Mouse (Mus musculus) Patski (cell line): Measurements from ENCODE around the gene Il4ra. TPM values are rescaled to one million over a fixed set of nuclear protein-coding genes. Genes with fewer than 3 reads are reported as not detected.

ENCODE experiments used
- ATAC-seq: fragments of 100-300 bp; one replicate; pipeline ENCODE4 v1.8.0; 2021
- CTCF ChIA-PET: fragments of 350-600 bp; sonication (Branson Sonifier 250); formaldehyde crosslinking; loops from one replicate; lab custom pipeline; 2022; ENCODE audit warnings: inconsistent platforms; lab: Charles Lee
- POLR2A ChIA-PET: fragments of 350-600 bp; sonication (Branson Sonifier 250); formaldehyde crosslinking; loops from one replicate; lab custom pipeline; 2022; ENCODE audit warnings: antibody characterized with exemption, inconsistent platforms; lab: Charles Lee
- DNase-seq: peaks from one replicate; pipeline ENCODE4 v3.0.0-alpha.2; 2011; ENCODE audit warnings: low read depth, low spot score
- H3K27me3 ChIP-seq: fragments of 371-371 bp; one replicate; pipeline ENCODE4 v1.5.1; 2021
- CTCF ChIP-seq: fragments of 100-300 bp; IDR thresholded peaks from one replicate; pipeline ENCODE4 v1.5.1; 2021
- in situ Hi-C: fragments of 300-500 bp; cut with MboI; formaldehyde crosslinking; loops from 3 replicates; pipeline ENCODE4 v1.11.1; 2018; ENCODE audit warnings: low pct_unique_long_range_greater_than_20kb, mixed read lengths
- polyA plus RNA-seq: library from polyadenylated mRNA; unstranded; gene quantifications from one replicate; pipeline ENCODE4 v1.2.3, GENCODE M21; 2021

Gene Il4ra
- 16.5 TPM for polyA plus RNA-seq

DNA sequence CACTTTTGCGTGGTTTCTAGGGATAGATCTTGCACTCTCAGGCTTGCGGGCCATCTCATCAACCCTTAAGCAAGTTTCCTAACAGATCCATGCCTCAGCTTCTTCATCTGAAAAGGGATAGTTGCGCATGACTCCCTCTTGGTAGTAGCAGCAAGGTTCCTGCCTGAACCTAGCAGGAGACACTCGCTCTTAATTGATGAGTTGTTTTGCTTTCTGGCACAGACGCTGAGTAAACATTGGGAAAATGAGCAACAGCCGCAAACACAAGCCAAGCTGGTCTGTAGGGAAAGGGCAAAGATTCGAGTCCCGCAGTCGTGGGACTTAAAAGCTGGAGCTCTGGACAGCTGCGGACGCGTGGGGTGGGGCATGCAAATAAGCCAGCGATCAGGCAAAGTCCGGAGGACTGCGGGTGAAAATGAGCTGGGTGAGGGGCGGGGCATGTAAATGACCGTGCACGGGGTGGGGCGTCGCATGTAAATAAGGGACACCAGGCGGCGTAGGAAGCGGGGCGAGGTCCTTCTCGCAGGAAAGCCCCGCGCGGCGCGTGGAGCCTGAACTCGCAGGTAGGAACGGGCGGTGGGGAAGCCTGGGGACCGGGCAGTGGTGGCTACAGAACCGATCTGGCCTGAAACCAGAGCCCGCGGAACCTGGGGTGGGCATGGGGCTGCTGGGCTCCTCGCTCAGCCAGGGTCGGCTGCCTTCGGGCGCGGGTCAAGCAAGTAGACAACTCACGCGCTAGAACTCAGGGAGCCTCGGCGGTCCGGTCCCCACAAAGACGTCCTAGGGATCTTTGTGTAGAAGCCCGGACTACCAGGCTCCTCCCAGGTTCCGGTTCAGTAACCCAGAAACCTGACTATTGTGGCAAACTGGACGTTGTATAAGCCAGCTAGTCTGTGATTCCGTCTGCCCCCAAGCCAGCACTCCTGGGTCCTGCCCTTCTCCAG is at the start of gene Il4ra:
TSS of gene Il4ra (plus strand) at position 355 of the 944 bp plus-strand sequence.
- H3K27me3 ChIP-seq, result no peaks in the 10 kb centered on the region
- ChIA-PET CTCF (interaction anchor here (0.5 to 1.9 kb wide), 3 partner anchors 13 to 576 kb away, joined by 3 to 4 read pairs (median 4); no protein-coding TSS in a partner anchor), POLR2A (no interaction called here)
- ATAC-seq, result peak; percentile 96
- DNase-seq, result no peak
- no peak for TF ChIP-seq CTCF
- in situ Hi-C loops, result no loop called here

DNA sequence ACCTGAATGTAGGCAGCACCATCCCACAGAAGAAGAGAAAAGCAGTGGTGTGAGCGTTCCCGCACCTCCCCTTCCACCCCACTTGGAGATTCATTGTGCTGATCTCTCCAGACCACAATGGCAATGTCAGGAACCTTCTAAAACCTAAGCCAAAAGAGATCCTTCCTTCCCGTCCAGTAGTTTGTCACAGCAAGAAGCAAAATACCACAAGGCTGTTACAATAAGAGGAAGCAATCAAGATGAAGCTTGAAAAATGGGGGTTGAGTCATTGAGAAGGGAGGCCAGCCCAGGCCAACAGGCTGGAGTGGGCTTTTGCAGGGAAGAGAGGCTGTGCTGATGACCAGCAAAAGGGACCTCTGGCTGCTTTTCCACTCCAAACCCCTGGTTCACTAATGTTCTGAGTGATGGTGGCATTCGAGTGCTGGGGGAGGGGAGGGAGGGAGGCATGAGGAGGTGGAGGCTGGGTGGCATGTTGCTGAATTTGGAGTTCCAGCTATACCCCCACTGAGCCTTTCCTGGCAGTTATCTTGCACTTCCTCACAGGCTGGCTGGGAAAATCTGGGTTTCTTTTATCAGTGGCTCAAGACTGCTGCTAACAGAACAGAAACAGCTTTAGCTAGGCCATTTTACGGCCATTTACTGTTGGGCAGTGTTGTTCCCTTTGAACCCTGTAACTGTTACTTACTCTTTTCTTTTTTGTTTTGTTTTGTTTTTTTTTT is 48.4 kb upstream of the Il4ra start:
- no peak for TF ChIP-seq CTCF
- ATAC-seq, result no peak
- in situ Hi-C loops, result no loop called here
- ChIA-PET POLR2A (no interaction called here), CTCF (no interaction called here)
- no peaks in the 10 kb centered on the region for H3K27me3 ChIP-seq
- DNase-seq, result no peak

- ChIA-PET POLR2A (no interaction called here), CTCF (interaction anchor here (1.2 kb wide), 1 partner anchor 24 kb away, joined by 3 read pairs; no protein-coding TSS in a partner anchor)
Measured at GRCm38 (mm10) chr7:125504618-125505017, 47.3 kb upstream of the Il4ra start.

GRCm38 (mm10) chr7:125505568-125505967 is 46.4 kb upstream of the Il4ra start:
- POLR2A ChIA-PET, result interaction anchor here (0.6 kb wide), 1 partner anchor 83 kb away, joined by 4 read pairs; no protein-coding TSS in a partner anchor
- in situ Hi-C loops, result no loop called here
- DNase-seq, result no peak
- CTCF ChIA-PET, result interaction anchor here (1.2 kb wide), 1 partner anchor 23 kb away, joined by 3 read pairs; no protein-coding TSS in a partner anchor
- no peak for ATAC-seq
- TF ChIP-seq CTCF, result no peak
- H3K27me3 ChIP-seq, result no peaks in the 10 kb centered on the region

More at GRCm38 (mm10) chr7:125504618-125505017, 47.3 kb upstream of the Il4ra start:
- in situ Hi-C loops, result no loop called here
- no peak for DNase-seq
- TF ChIP-seq CTCF, result no peak
- no peak for ATAC-seq
- no peaks in the 10 kb centered on the region for H3K27me3 ChIP-seq

GRCm38 (mm10) chr7:125507279-125507678 is 44.6 kb upstream of the Il4ra start:
- CTCF ChIA-PET, result no interaction called here
- H3K27me3 ChIP-seq, result no peaks in the 10 kb centered on the region
- DNase-seq (no peak), ATAC-seq (no peak)
- in situ Hi-C loops, result no loop called here
- no peak for TF ChIP-seq CTCF
- POLR2A ChIA-PET, result no interaction called here

DNA sequence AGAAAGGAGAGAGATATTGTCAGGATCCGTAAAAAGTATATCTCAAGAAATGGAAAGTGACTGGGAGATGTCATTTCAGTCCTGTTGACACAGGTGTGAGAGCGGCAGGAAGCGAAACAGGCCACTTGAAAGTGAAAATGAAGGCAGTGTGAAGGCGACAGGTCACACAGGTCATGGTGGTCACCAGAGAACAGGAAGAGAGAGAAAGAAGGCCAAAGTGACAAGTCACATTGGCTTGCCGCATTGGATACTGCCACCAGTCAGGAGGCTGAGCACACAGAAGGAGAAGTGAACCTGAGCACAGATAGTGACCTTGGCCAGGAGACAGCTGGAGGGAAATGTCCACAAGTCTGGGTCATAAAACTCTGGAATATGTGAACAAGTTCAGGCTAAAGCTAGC is 40.5 kb upstream of the Il4ra start:
- POLR2A ChIA-PET, result no interaction called here
- CTCF ChIA-PET, result no interaction called here
- in situ Hi-C loops, result no loop called here

GRCm38 (mm10) chr7:125511852-125512251 is 40.1 kb upstream of the Il4ra start:
- ChIA-PET CTCF (no interaction called here), POLR2A (no interaction called here)
- ATAC-seq, result no peak
- in situ Hi-C loops, result no loop called here
- DNase-seq, result no peak
- H3K27me3 ChIP-seq, result no peaks in the 10 kb centered on the region
- no peak for TF ChIP-seq CTCF

More for the DNA sequence above, 40.5 kb upstream of the Il4ra start:
- no peak for TF ChIP-seq CTCF
- H3K27me3 ChIP-seq, result no peaks in the 10 kb centered on the region
- no peak for ATAC-seq
- DNase-seq, result no peak

DNA sequence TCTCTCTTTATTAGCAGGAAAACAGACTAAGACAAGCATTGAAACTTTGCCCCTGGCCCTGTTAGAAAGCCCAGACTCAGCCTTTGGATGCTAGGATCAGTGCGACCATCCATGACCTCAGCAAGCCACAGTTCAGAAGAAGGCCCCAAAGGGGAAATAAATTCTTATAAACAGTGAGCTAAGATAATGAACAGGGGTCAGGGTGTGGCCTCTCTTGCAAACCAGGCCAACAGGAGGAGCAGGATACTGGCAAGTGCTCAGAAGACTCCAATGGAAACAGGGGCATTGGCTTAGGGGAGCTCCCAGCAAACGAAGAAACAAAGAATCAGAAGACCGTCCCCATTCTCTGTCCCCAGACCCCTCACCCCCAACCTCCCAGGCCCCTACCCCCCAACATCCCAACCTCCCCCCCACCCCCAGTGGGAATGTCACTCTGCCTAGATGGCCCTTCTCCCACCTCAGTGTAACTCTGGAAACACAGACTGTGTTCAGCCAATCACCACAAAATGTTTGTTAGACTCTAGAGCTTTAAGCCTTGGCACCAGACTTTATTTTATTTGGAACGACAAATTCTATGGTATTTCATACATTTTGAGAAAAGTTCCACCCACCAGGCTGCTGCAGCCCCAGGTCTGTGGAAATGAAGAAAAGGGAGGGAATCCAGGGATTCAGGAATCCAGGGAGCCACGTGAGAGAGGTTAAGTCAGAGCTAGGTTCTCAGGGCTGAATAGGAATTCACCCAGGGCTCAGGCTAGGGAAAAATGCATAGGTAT is 36.7 kb upstream of the Il4ra start:
- no peak for ATAC-seq
- CTCF ChIA-PET, result no interaction called here
- in situ Hi-C loops, result no loop called here
- POLR2A ChIA-PET, result no interaction called here
- H3K27me3 ChIP-seq, result peaks cover under 1% of the 10 kb centered on the region
- DNase-seq, result no peak
- no peak for TF ChIP-seq CTCF

GRCm38 (mm10) chr7:125516723-125517122 is 35.2 kb upstream of the Il4ra start:
- CTCF ChIA-PET, result no interaction called here

DNA sequence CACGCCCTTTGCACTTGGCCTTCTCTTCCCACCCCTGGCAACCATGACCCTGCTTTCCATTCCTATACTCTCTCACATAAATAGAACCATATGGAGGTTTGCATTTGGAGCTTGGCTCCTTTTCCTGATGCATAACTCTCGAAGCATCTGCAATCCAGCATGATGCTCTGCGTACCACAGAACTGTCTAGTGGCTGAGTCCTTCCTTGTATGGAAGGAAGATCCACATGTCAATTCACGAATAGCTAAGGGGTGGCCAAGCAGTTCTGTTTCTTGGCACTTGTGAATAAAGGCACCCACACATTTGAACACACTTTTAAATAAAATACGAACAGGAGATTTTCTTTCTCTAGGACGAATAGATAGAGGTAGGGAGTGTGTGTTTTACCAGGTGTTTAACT is 34.5 kb upstream of the Il4ra start:
- ATAC-seq, result no peak
- no peak for TF ChIP-seq CTCF

More at GRCm38 (mm10) chr7:125516723-125517122, 35.2 kb upstream of the Il4ra start:
- no peak for DNase-seq
- in situ Hi-C loops, result no loop called here
- no peak for ATAC-seq
- POLR2A ChIA-PET, result no interaction called here
- no peak for TF ChIP-seq CTCF
- peaks cover 9% of the 10 kb centered on the region for H3K27me3 ChIP-seq

More for the DNA sequence above, 34.5 kb upstream of the Il4ra start:
- CTCF ChIA-PET, result no interaction called here
- H3K27me3 ChIP-seq, result peaks cover 9% of the 10 kb centered on the region
- no peak for DNase-seq
- POLR2A ChIA-PET, result no interaction called here
- in situ Hi-C loops, result no loop called here
